Mouse (Mus musculus): Measurements from ENCODE around the gene Syngap1. TPM values are rescaled to one million over a fixed set of nuclear protein-coding genes. Genes with fewer than 3 reads are reported as not detected.

Gene Syngap1
- total RNA-seq, 2 experiments from 2014 or later, result 9.3 to 10.8 TPM

GRCm38 (mm10) chr17:26979426-26979825, 38.4 kb downstream of the Syngap1 start:
- no peak for DNase-seq
- intact Hi-C loops (cut with DNase I), result no loop called here

- intact Hi-C loops (cut with DNase I), result no loop called here
- no peak for DNase-seq
Observed at GRCm38 (mm10) chr17:26981050-26981449, 40.0 kb downstream of the Syngap1 start.

- DNase-seq, result peak; percentile 45 to 46
- intact Hi-C loops (cut with DNase I), result no loop called here
Observed at GRCm38 (mm10) chr17:26983382-26983781, 42.3 kb downstream of the Syngap1 start.

GRCm38 (mm10) chr17:26985503-26986179, 44.6 kb downstream of the Syngap1 start:
- DNase-seq, result no peak
- intact Hi-C loops (cut with DNase I), result no loop called here

- no peak for DNase-seq
- intact Hi-C loops (cut with DNase I), result no loop called here
Observed at GRCm38 (mm10) chr17:26990521-26990920, 49.5 kb downstream of the Syngap1 start.

GRCm38 (mm10) chr17:26994410-26994809, 53.4 kb downstream of the Syngap1 start:
- DNase-seq, result peak; percentile 82 to 85
- intact Hi-C loops (cut with DNase I), result no loop called here

GRCm38 (mm10) chr17:26995006-26995405, 54.0 kb downstream of the Syngap1 start:
- DNase-seq, result no peak
- intact Hi-C loops (cut with DNase I), result no loop called here

GRCm38 (mm10) chr17:26995562-26995961, 54.5 kb downstream of the Syngap1 start:
- no peak for DNase-seq
- intact Hi-C loops (cut with DNase I), result no loop called here

GRCm38 (mm10) chr17:26997661-26998060, 56.6 kb downstream of the Syngap1 start:
- intact Hi-C loops (cut with DNase I), result no loop called here
- no peak for DNase-seq

- intact Hi-C loops (cut with DNase I), result no loop called here
- no peak for DNase-seq
Observed at GRCm38 (mm10) chr17:26998283-26998682, 57.2 kb downstream of the Syngap1 start.

- intact Hi-C loops (cut with DNase I), result no loop called here
- no peak for DNase-seq
Observed at GRCm38 (mm10) chr17:26999996-27000395, 58.9 kb downstream of the Syngap1 start.

- intact Hi-C loops (cut with DNase I), result no loop called here
- DNase-seq, result peak in 1 of 2 experiments; percentile 40
Observed at GRCm38 (mm10) chr17:27001151-27001550, 60.1 kb downstream of the Syngap1 start.

- intact Hi-C loops (cut with DNase I), result no loop called here
- peak in 1 of 2 experiments; percentile 34 for DNase-seq
Observed at GRCm38 (mm10) chr17:27001889-27002288, 60.8 kb downstream of the Syngap1 start.

- intact Hi-C loops (cut with DNase I), result loop anchor here (2.0 kb wide), 1 partner anchor 20 kb away; no protein-coding TSS in a partner anchor
- DNase-seq, result peak; percentile 49 to 78
Observed at GRCm38 (mm10) chr17:27004431-27004830, 63.4 kb downstream of the Syngap1 start.

- no peak for DNase-seq
- intact Hi-C loops (cut with DNase I), result loop anchor here (2.0 kb wide), 1 partner anchor 20 kb away; no protein-coding TSS in a partner anchor
Observed at GRCm38 (mm10) chr17:27004903-27005485, 63.9 kb downstream of the Syngap1 start.

- DNase-seq, result no peak
- intact Hi-C loops (cut with DNase I), result loop anchor here (2.0 kb wide), 1 partner anchor 19 kb away; no protein-coding TSS in a partner anchor
Observed at GRCm38 (mm10) chr17:27005644-27006043, 64.6 kb downstream of the Syngap1 start.

GRCm38 (mm10) chr17:27008277-27008676, 67.2 kb downstream of the Syngap1 start:
- intact Hi-C loops (cut with DNase I), result no loop called here
- no peak for DNase-seq

- intact Hi-C loops (cut with DNase I), result no loop called here
- no peak for DNase-seq
Observed at GRCm38 (mm10) chr17:27011167-27011566, 70.1 kb downstream of the Syngap1 start.

- DNase-seq, result peak in 1 of 2 experiments; percentile 42
- intact Hi-C loops (cut with DNase I), result no loop called here
Observed at GRCm38 (mm10) chr17:27011998-27012672, 71.1 kb downstream of the Syngap1 start.

GRCm38 (mm10) chr17:27012909-27013308, 71.9 kb downstream of the Syngap1 start:
- DNase-seq, result no peak
- intact Hi-C loops (cut with DNase I), result no loop called here
